Mouse (Mus musculus): ENCODE measurements around the gene Prrg2. TPM values are rescaled to one million over a fixed set of nuclear protein-coding genes. Genes with fewer than 3 reads are reported as not detected.

Prrg2 gene
- total and polyA plus RNA-seq, 2 experiments from 2014 or later = 7.7 to 13.7 TPM

DNA sequence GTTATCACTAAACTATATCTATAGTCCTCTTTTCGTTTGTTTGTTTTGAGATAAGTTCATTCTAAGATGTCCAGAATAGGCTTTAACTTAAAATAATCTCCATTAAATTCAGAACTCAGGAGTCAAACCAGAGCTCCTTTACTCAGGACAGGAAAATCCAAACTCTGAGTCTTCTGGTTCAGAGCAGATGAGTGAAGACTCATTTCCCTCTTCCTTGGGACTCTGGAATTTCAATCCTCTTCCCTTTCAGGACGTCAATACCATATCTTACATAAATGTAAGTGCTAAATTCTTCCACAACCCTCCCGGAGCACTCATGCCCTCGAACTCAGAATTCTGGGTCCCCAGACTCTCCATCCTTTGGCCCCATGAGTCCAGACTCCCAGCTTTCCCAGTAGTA is 45.7 kb downstream of the Prrg2 start:
- Histone ChIP-seq H3K36me3 (ENCODE audit: insufficient read depth, low read length) (peaks cover 17% of the 10 kb centered on the region), H3K4me2 (ENCODE audit: low read depth, low read length, poor library complexity, severe bottlenecking) (peak overlapping the region; percentile 93), H3K27me3 (ENCODE audit: insufficient read depth, low read length) (no peaks in the 10 kb centered on the region), H3K9me3 (ENCODE audit: low read length) (no peaks in the 10 kb centered on the region), H3K4me1 (ENCODE audit: insufficient read depth, low read length) (peaks cover 10% of the 10 kb centered on the region; the same call in 1 of the 2 replicates), H3K9ac (replicated peaks; ENCODE audit: low read length, poor library complexity, severe bottlenecking) (peak overlapping the region; percentile 52; the same call in 1 of the 2 replicates), H3K4me3 (ENCODE audit: low read depth, low read length) (peak overlapping the region; percentile 84), H3K27ac (ENCODE audit: low read depth, low read length) (peak overlapping the region; percentile 69)
- DNase-seq (ENCODE audit: low spot score) (no peak), ATAC-seq (ENCODE audit: low FRiP score) (no peak)
- WGBS = 2% methylated on average over 4 of the region's 4 CpGs
- TF ChIP-seq CTCF (IDR thresholded peaks at IDR 0.05) = no peak

GRCm38 (mm10) chr7:45015957-45016612 is 46.4 kb downstream of the Prrg2 start, which contains the start of gene Scaf1:
TSS of gene Scaf1 (minus strand) at chr7:45016363.
- 1% methylated on average over 66 of the region's 69 CpGs for WGBS
- Histone ChIP-seq H3K4me1 (ENCODE audit: insufficient read depth, low read length) (peaks cover 10% of the 10 kb centered on the region; the same call in 1 of the 2 replicates), H3K9me3 (ENCODE audit: low read length) (no peaks in the 10 kb centered on the region), H3K27ac (ENCODE audit: low read depth, low read length) (peak within 1 kb of the TSS; percentile 80), H3K27me3 (ENCODE audit: insufficient read depth, low read length) (no peaks in the 10 kb centered on the region), H3K4me3 (ENCODE audit: low read depth, low read length) (peak within 1 kb of the TSS; percentile 84), H3K36me3 (ENCODE audit: insufficient read depth, low read length) (peaks cover 23% of the 10 kb centered on the region), H3K4me2 (ENCODE audit: low read depth, low read length, poor library complexity, severe bottlenecking) (peak within 1 kb of the TSS; percentile 93), H3K9ac (replicated peaks; ENCODE audit: low read length, poor library complexity, severe bottlenecking) (peak within 1 kb of the TSS; percentile 96)
- ATAC-seq (ENCODE audit: low FRiP score) = peak; percentile 96
- DNase-seq (ENCODE audit: low spot score) = peak; percentile 100
- no peak for TF ChIP-seq CTCF (IDR thresholded peaks at IDR 0.05)

DNA sequence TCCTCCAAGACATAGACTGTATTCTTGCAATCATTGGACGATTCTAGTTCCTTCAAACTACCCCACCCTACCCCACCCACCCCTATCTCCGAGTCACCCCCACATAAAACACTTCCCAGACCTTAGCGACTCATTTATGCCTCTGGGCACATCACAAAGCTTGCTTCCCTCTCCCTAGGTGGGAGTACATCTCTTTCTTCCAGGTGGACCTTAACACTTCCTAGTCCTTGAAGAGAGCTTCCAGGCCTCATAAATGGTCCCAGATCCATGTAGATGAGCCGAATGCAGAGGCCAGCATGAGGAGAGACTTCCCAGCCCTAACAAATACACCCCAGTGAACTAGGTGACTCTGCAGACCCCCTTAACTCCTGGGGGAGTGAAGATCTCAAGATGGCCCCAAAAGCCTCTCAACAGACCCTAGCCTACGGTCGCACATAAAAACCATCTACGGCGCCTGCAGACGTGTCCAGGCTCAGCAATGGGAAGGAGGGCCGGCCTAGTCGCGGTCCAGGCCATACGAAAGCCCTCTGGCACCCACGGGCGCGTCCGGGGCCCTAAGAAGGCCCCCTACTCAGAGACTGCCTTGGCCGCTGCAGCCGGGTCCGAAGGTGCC is 47.0 kb downstream of the Prrg2 start:
- Histone ChIP-seq H3K4me1 (ENCODE audit: insufficient read depth, low read length) (peaks cover 10% of the 10 kb centered on the region; the same call in 1 of the 2 replicates), H3K9ac (replicated peaks; ENCODE audit: low read length, poor library complexity, severe bottlenecking) (peak overlapping the region; percentile 96), H3K36me3 (ENCODE audit: insufficient read depth, low read length) (peaks cover 24% of the 10 kb centered on the region), H3K9me3 (ENCODE audit: low read length) (no peaks in the 10 kb centered on the region), H3K27me3 (ENCODE audit: insufficient read depth, low read length) (no peaks in the 10 kb centered on the region), H3K27ac (ENCODE audit: low read depth, low read length) (peak overlapping the region; percentile 80), H3K4me2 (ENCODE audit: low read depth, low read length, poor library complexity, severe bottlenecking) (peak overlapping the region; percentile 66), H3K4me3 (ENCODE audit: low read depth, low read length) (peak overlapping the region; percentile 84)
- no peak for TF ChIP-seq CTCF (IDR thresholded peaks at IDR 0.05)
- no peak for DNase-seq (ENCODE audit: low spot score)
- no peak for ATAC-seq (ENCODE audit: low FRiP score)
- WGBS = 3% methylated on average over 12 of the region's 20 CpGs

DNA sequence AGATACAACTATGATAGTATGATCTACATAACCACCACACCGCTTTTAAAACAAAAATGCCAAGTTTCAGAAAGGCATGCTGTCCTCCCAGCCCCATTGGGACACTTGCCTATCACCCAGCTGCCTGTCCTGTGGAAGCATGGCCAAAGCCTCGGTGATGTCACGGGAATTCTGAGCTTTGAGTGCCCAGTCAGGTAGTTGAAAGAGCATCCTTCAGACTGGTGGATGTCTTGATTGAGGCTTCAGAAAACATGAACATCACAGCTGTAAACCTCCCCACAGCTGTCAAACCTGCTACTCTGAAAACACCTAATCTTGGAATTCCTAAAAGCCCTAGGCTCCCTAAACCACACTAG is 48.4 kb downstream of the Prrg2 start:
- WGBS = 92% methylated on average over 3 of the region's 3 CpGs
- H3K9ac ChIP-seq (replicated peaks; ENCODE audit: low read length, poor library complexity, severe bottlenecking) = no peak overlapping the region

DNA sequence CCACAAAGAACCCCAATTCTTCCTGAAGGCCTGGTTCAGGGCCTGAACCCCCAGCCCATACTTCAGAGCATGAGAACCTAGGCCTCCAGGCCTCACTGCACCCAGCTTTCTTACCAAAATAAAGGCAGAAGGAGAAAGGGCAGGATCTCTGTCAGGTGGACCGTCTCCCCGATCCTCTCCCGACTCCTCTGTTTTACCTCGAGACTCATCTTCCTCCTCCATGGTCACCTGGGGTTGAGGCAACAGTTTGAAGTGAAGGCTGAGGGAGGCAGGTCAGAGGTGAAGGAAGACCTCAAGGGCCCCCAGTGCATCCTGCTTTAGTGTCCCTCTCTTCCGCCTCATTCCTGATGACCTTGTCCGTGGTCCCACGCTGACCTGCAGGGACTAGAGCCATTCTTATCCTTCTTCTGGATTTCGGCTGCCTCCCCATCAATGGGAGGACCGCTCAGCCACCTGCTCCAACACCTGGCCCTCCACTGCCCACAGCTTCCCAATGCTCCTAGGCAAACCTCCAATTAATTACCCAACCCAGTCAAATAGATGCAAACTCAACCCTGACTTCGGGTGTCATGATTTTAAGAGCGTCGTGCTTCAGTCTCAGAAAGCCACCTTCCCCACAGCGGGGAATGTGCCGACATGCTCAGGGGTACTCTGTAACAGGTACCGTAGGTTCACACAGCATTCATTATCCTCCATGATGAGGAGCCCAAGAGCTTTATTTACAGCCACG is 48.9 kb downstream of the Prrg2 start:
- Histone ChIP-seq H3K27me3 (ENCODE audit: insufficient read depth, low read length) (no peaks in the 10 kb centered on the region), H3K36me3 (ENCODE audit: insufficient read depth, low read length) (peaks cover 39% of the 10 kb centered on the region), H3K9ac (replicated peaks; ENCODE audit: low read length, poor library complexity, severe bottlenecking) (no peak overlapping the region), H3K4me3 (ENCODE audit: low read depth, low read length) (no peak overlapping the region), H3K9me3 (ENCODE audit: low read length) (no peaks in the 10 kb centered on the region), H3K27ac (ENCODE audit: low read depth, low read length) (no peak overlapping the region), H3K4me1 (ENCODE audit: insufficient read depth, low read length) (peaks cover 10% of the 10 kb centered on the region; the same call in 1 of the 2 replicates), H3K4me2 (ENCODE audit: low read depth, low read length, poor library complexity, severe bottlenecking) (no peak overlapping the region)
- ATAC-seq (ENCODE audit: low FRiP score) = no peak
- 94% methylated on average over 16 of the region's 16 CpGs for WGBS
- DNase-seq (ENCODE audit: low spot score) = no peak
- TF ChIP-seq CTCF (IDR thresholded peaks at IDR 0.05) = no peak

More for the DNA sequence above, 48.4 kb downstream of the Prrg2 start:
- DNase-seq (ENCODE audit: low spot score) (no peak), ATAC-seq (ENCODE audit: low FRiP score) (no peak)
- Histone ChIP-seq H3K4me3 (ENCODE audit: low read depth, low read length) (no peak overlapping the region), H3K27ac (ENCODE audit: low read depth, low read length) (no peak overlapping the region), H3K27me3 (ENCODE audit: insufficient read depth, low read length) (no peaks in the 10 kb centered on the region), H3K9me3 (ENCODE audit: low read length) (no peaks in the 10 kb centered on the region), H3K4me2 (ENCODE audit: low read depth, low read length, poor library complexity, severe bottlenecking) (no peak overlapping the region), H3K4me1 (ENCODE audit: insufficient read depth, low read length) (peaks cover 10% of the 10 kb centered on the region; the same call in 1 of the 2 replicates), H3K36me3 (ENCODE audit: insufficient read depth, low read length) (peaks cover 34% of the 10 kb centered on the region)
- TF ChIP-seq CTCF (IDR thresholded peaks at IDR 0.05) = no peak

All from midbrain, postnatal 0 days (tissue).